Mouse (Mus musculus): ENCODE measurements around the gene Lrrfip2. TPM values are rescaled to one million over a fixed set of nuclear protein-coding genes. Genes with fewer than 3 reads are reported as not detected.

The Lrrfip2 gene
- 12.1 TPM for polyA plus RNA-seq (2015; fragmentation: Illumina TruSeq; extraction: RNeasy Lipid Tissue Mini Kit (QIAGEN cat#74804); ENCODE audit: insufficient read depth, low read depth, low replicate concordance)

GRCm38 (mm10) chr9:111117126-111117642 lies at the start of gene Lrrfip2:
Gene Lrrfip2 (plus strand): TSS chr9:111117592.

GRCm38 (mm10) chr9:111271434-111272160 lies 154.2 kb downstream of the Lrrfip2 start, which contains the start of the genes Mlh1 and Epm2aip1:
Gene Mlh1 (minus strand): TSS chr9:111271791.
Gene Epm2aip1 (plus strand): TSS chr9:111271929.

Other genes starting within 250 kb of the Lrrfip2 start
- 16.5 TPM for gene Als2cl, start 237.7 kb upstream of the Lrrfip2 start, polyA plus RNA-seq (2015; fragmentation: Illumina TruSeq; extraction: RNeasy Lipid Tissue Mini Kit (QIAGEN cat#74804); ENCODE audit: insufficient read depth, low read depth, low replicate concordance)
- 2.2 TPM for gene Tmie, start 237.5 kb upstream of the Lrrfip2 start, polyA plus RNA-seq (2015; fragmentation: Illumina TruSeq; extraction: RNeasy Lipid Tissue Mini Kit (QIAGEN cat#74804); ENCODE audit: insufficient read depth, low read depth, low replicate concordance)
- not detected for gene Fam240a, start 200.7 kb upstream of the Lrrfip2 start, polyA plus RNA-seq (2015; fragmentation: Illumina TruSeq; extraction: RNeasy Lipid Tissue Mini Kit (QIAGEN cat#74804); ENCODE audit: insufficient read depth, low read depth, low replicate concordance)
- gene Tdgf1, start 171.4 kb upstream of the Lrrfip2 start, polyA plus RNA-seq (2015; fragmentation: Illumina TruSeq; extraction: RNeasy Lipid Tissue Mini Kit (QIAGEN cat#74804); ENCODE audit: insufficient read depth, low read depth, low replicate concordance) = not detected
- not detected for gene Lrrc2, start 166.0 kb upstream of the Lrrfip2 start, polyA plus RNA-seq (2015; fragmentation: Illumina TruSeq; extraction: RNeasy Lipid Tissue Mini Kit (QIAGEN cat#74804); ENCODE audit: insufficient read depth, low read depth, low replicate concordance)
- 4.7 TPM for gene Rtp3, start 127.0 kb upstream of the Lrrfip2 start, polyA plus RNA-seq (2015; fragmentation: Illumina TruSeq; extraction: RNeasy Lipid Tissue Mini Kit (QIAGEN cat#74804); ENCODE audit: insufficient read depth, low read depth, low replicate concordance)
- gene Ltf, start 98.3 kb upstream of the Lrrfip2 start, polyA plus RNA-seq (2015; fragmentation: Illumina TruSeq; extraction: RNeasy Lipid Tissue Mini Kit (QIAGEN cat#74804); ENCODE audit: insufficient read depth, low read depth, low replicate concordance) = not detected
- 5.2 TPM for gene Ccrl2, start 60.1 kb upstream of the Lrrfip2 start, polyA plus RNA-seq (2015; fragmentation: Illumina TruSeq; extraction: RNeasy Lipid Tissue Mini Kit (QIAGEN cat#74804); ENCODE audit: insufficient read depth, low read depth, low replicate concordance)
- 5.3 TPM for gene Mlh1, start 154.2 kb downstream of the Lrrfip2 start, polyA plus RNA-seq (2015; fragmentation: Illumina TruSeq; extraction: RNeasy Lipid Tissue Mini Kit (QIAGEN cat#74804); ENCODE audit: insufficient read depth, low read depth, low replicate concordance)
- gene Epm2aip1, start 154.3 kb downstream of the Lrrfip2 start, polyA plus RNA-seq (2015; fragmentation: Illumina TruSeq; extraction: RNeasy Lipid Tissue Mini Kit (QIAGEN cat#74804); ENCODE audit: insufficient read depth, low read depth, low replicate concordance) = 8.3 TPM
- gene Trank1, start 194.1 kb downstream of the Lrrfip2 start, polyA plus RNA-seq (2015; fragmentation: Illumina TruSeq; extraction: RNeasy Lipid Tissue Mini Kit (QIAGEN cat#74804); ENCODE audit: insufficient read depth, low read depth, low replicate concordance) = 0.07 TPM

Data from pancreas, adult 10 weeks (tissue).